Mouse (Mus musculus) lung, embryonic 16.5 days (tissue): ENCODE results near the gene Acvr1b. TPM values are rescaled to one million over a fixed set of nuclear protein-coding genes. Genes with fewer than 3 reads are reported as not detected.

Source experiments
- ATAC-seq: fragments of 200-750 bp; cut with Nextera tagmentation; 2 replicates; pipeline ENCODE4 v1.8.0; 2017; ENCODE audit warnings: low read depth, mild to moderate bottlenecking, moderate library complexity
- H3K27ac ChIP-seq: fragments of 300-500 bp; sonication (generic); 2 replicates; pipeline ENCODE4 v1.5.1; 2014; ENCODE audit warnings: mild to moderate bottlenecking, control low read depth, low read length
- H3K27me3 ChIP-seq: fragments of 300-500 bp; sonication (generic); 2 replicates; pipeline ENCODE4 v1.6.1; 2014; ENCODE audit warnings: low read depth, low read length, mixed read lengths; ENCODE audit not compliant: control insufficient read depth, insufficient read depth
- H3K36me3 ChIP-seq: fragments of 300-500 bp; sonication (generic); 2 replicates; pipeline ENCODE4 v1.6.1; 2014; ENCODE audit warnings: low read length; ENCODE audit not compliant: control insufficient read depth, insufficient read depth
- H3K4me1 ChIP-seq: fragments of 300-500 bp; sonication (generic); replicated peaks from 2 replicates; pipeline ENCODE4 v1.6.1; 2014; ENCODE audit warnings: low read length, mixed read lengths; ENCODE audit not compliant: control insufficient read depth, insufficient read depth
- H3K4me2 ChIP-seq: fragments of 300-500 bp; sonication (generic); 2 replicates; pipeline ENCODE4 v1.6.1; 2014; ENCODE audit warnings: low read depth, low read length, control low read depth
- H3K4me3 ChIP-seq: fragments of 300-500 bp; sonication (generic); 2 replicates; pipeline ENCODE4 v1.5.1; 2014; ENCODE audit warnings: mild to moderate bottlenecking, low read length, control low read depth
- H3K9ac ChIP-seq: fragments of 300-500 bp; sonication (generic); 2 replicates; pipeline ENCODE4 v1.6.1; 2014; ENCODE audit warnings: low read length, control low read depth
- H3K9me3 ChIP-seq: fragments of 300-500 bp; sonication (generic); 2 replicates; pipeline ENCODE4 v1.6.1; 2016; ENCODE audit warnings: low read length; ENCODE audit not compliant: control insufficient read depth
- WGBS: fragments of 180-500 bp; shearing (Covaris S2); extraction: QIAGEN DNeasy Blood & Tissue Kit; methylation state at CpG from one replicate; pipeline ENCODE4 v1.1.7; 2014; 5-methylcytosine and 5-hydroxymethylcytosine counted together
- polyA plus RNA-seq: library from polyadenylated mRNA; unstranded; fragments of >200 nt; fragmentation: Nextera tagmentation; extraction: Ambion mirVana; gene quantifications from 2 replicates; pipeline ENCODE4 v1.2.1, GENCODE M21; 2015

Gene Acvr1b
- polyA plus RNA-seq, 1 experiment from 2014 or later, result 6.8 TPM

GRCm38 (mm10) chr15:101224006-101224906 is 50.4 kb downstream of the Acvr1b start, which contains the start of gene Grasp:
TSS of gene Grasp (plus strand) at chr15:101224188.
- Histone ChIP-seq H3K36me3 (peaks cover 6% of the 10 kb centered on the region), H3K4me2 (peak within 1 kb of the TSS; percentile 87), H3K4me3 (peak within 1 kb of the TSS; percentile 63), H3K9me3 (no peaks in the 10 kb centered on the region), H3K9ac (peak within 1 kb of the TSS; percentile 80), H3K27me3 (no peaks in the 10 kb centered on the region), H3K4me1 (peaks cover 53% of the 10 kb centered on the region), H3K27ac (peak within 1 kb of the TSS; percentile 82)
- ATAC-seq, result peak; percentile 92
- WGBS, result under 1% methylated on average over 62 of the region's 77 CpGs

GRCm38 (mm10) chr15:101224977-101225376 is 51.1 kb downstream of the Acvr1b start:
- no peak for ATAC-seq
- Histone ChIP-seq H3K4me2 (peak overlapping the region; percentile 87), H3K4me1 (peaks cover 53% of the 10 kb centered on the region), H3K36me3 (peaks cover 13% of the 10 kb centered on the region), H3K4me3 (peak overlapping the region; percentile 63), H3K27me3 (no peaks in the 10 kb centered on the region), H3K9ac (peak overlapping the region; percentile 80), H3K9me3 (no peaks in the 10 kb centered on the region), H3K27ac (peak overlapping the region; percentile 82)
- 2% methylated on average over 14 of the region's 14 CpGs for WGBS

- H3K27ac ChIP-seq, result peak overlapping the region; percentile 87
- peak overlapping the region; percentile 31 for H3K9ac ChIP-seq
- peak overlapping the region; percentile 14; the same call in 1 of the 2 replicates for H3K4me3 ChIP-seq
- H3K9me3 ChIP-seq, result no peaks in the 10 kb centered on the region
- peak; percentile 73 for ATAC-seq
- H3K27me3 ChIP-seq, result no peaks in the 10 kb centered on the region
- H3K4me1 ChIP-seq, result peaks cover 56% of the 10 kb centered on the region
- H3K4me2 ChIP-seq, result peak overlapping the region; percentile 35; the same call in 1 of the 2 replicates
- 21% methylated on average over 7 of the region's 7 CpGs for WGBS
- peaks cover 35% of the 10 kb centered on the region for H3K36me3 ChIP-seq
These were observed 54.1 kb downstream of the Acvr1b start for GRCm38 (mm10) chr15:101227971-101228370.

GRCm38 (mm10) chr15:101228866-101229590 is 55.2 kb downstream of the Acvr1b start:
- peak overlapping the region; percentile 87; the same call in 1 of the 2 replicates for H3K27ac ChIP-seq
- ATAC-seq, result no peak
- 75% methylated on average over 21 of the region's 21 CpGs for WGBS

GRCm38 (mm10) chr15:101230503-101230902 is 56.6 kb downstream of the Acvr1b start:
- H3K9ac ChIP-seq, result no peak overlapping the region
- H3K9me3 ChIP-seq, result no peaks in the 10 kb centered on the region
- H3K27ac ChIP-seq, result no peak overlapping the region
- no peak for ATAC-seq
- WGBS, result 93% methylated on average over 19 of the region's 19 CpGs
- no peak overlapping the region for H3K4me2 ChIP-seq
- no peaks in the 10 kb centered on the region for H3K27me3 ChIP-seq
- peaks cover 57% of the 10 kb centered on the region for H3K4me1 ChIP-seq
- peaks cover 35% of the 10 kb centered on the region for H3K36me3 ChIP-seq
- H3K4me3 ChIP-seq, result no peak overlapping the region

More at GRCm38 (mm10) chr15:101228866-101229590, 55.2 kb downstream of the Acvr1b start:
- peaks cover 54% of the 10 kb centered on the region for H3K4me1 ChIP-seq
- H3K36me3 ChIP-seq, result peaks cover 35% of the 10 kb centered on the region
- H3K4me2 ChIP-seq, result no peak overlapping the region
- no peaks in the 10 kb centered on the region for H3K27me3 ChIP-seq
- no peak overlapping the region for H3K4me3 ChIP-seq
- no peaks in the 10 kb centered on the region for H3K9me3 ChIP-seq
- no peak overlapping the region for H3K9ac ChIP-seq

GRCm38 (mm10) chr15:101230995-101231647 is 57.3 kb downstream of the Acvr1b start:
- Histone ChIP-seq H3K27ac (0 out of 2 replicates have a peak overlapping the region, but pooled peaks have one; percentile 99), H3K4me2 (no peak overlapping the region), H3K9me3 (no peaks in the 10 kb centered on the region), H3K9ac (no peak overlapping the region), H3K4me1 (peaks cover 59% of the 10 kb centered on the region), H3K4me3 (no peak overlapping the region), H3K27me3 (no peaks in the 10 kb centered on the region), H3K36me3 (peaks cover 35% of the 10 kb centered on the region)
- 84% methylated on average over 23 of the region's 23 CpGs for WGBS
- no peak for ATAC-seq

GRCm38 (mm10) chr15:101231648-101232180 is 57.8 kb downstream of the Acvr1b start:
- peaks cover 35% of the 10 kb centered on the region for H3K36me3 ChIP-seq

GRCm38 (mm10) chr15:101232607-101233006 is 58.7 kb downstream of the Acvr1b start:
- Histone ChIP-seq H3K4me2 (no peak overlapping the region), H3K9me3 (no peaks in the 10 kb centered on the region), H3K4me1 (peaks cover 54% of the 10 kb centered on the region), H3K27ac (peak overlapping the region; percentile 99), H3K9ac (peak overlapping the region; percentile 44), H3K4me3 (no peak overlapping the region), H3K27me3 (no peaks in the 10 kb centered on the region), H3K36me3 (peaks cover 35% of the 10 kb centered on the region)
- 57% methylated on average over 4 of the region's 4 CpGs for WGBS
- ATAC-seq, result no peak

More at GRCm38 (mm10) chr15:101231648-101232180, 57.8 kb downstream of the Acvr1b start:
- Histone ChIP-seq H3K27ac (peak overlapping the region; percentile 99), H3K9me3 (no peaks in the 10 kb centered on the region), H3K4me2 (no peak overlapping the region), H3K9ac (no peak overlapping the region), H3K27me3 (no peaks in the 10 kb centered on the region), H3K4me3 (no peak overlapping the region), H3K4me1 (peaks cover 61% of the 10 kb centered on the region)
- ATAC-seq, result no peak
- WGBS, result 55% methylated on average over 48 of the region's 56 CpGs
